Mouse (Mus musculus): ENCODE measurements around the gene Stat4. TPM values are rescaled to one million over a fixed set of nuclear protein-coding genes. Genes with fewer than 3 reads are reported as not detected.

The Stat4 gene
- polyA plus RNA-seq (2011; ENCODE audit: insufficient read depth, insufficient read length, low read depth, missing spikeins): 5.3 and 6.8 TPM in 2 replicates

GRCm38 (mm10) chr1:51986848-51987247 lies at the start of gene Stat4:
Stat4 (plus strand) TSS chr1:51987148.
- H3K9me3 ChIP-seq (replicated peaks; ENCODE audit: control insufficient read depth, insufficient read depth, low read length, poor library complexity, severe bottlenecking): no peaks in the 10 kb centered on the region
- H3K27me3 ChIP-seq (ENCODE audit: control insufficient read depth, insufficient read depth, low read length, poor library complexity, severe bottlenecking): no peaks in the 10 kb centered on the region
- no peak within 1 kb of the TSS for H3K9ac ChIP-seq (ENCODE audit: low read depth, poor library complexity, severe bottlenecking)
- H3K36me3 ChIP-seq (ENCODE audit: control insufficient read depth, insufficient read depth, low read length, poor library complexity, severe bottlenecking): no peaks in the 10 kb centered on the region
- no peak for TF ChIP-seq POLR2A (IDR thresholded peaks at IDR 0.05; ENCODE audit: insufficient read depth, low read length)
- no peak for TF ChIP-seq EP300 (IDR thresholded peaks at IDR 0.05; ENCODE audit: insufficient read depth, low read depth, low read length)
- TF ChIP-seq CTCF (IDR thresholded peaks at IDR 0.05; ENCODE audit: low read depth, low read length): no peak
- H3K27ac ChIP-seq (ENCODE audit: insufficient read depth, low read length): no peak within 1 kb of the TSS
- H3K4me3 ChIP-seq (ENCODE audit: low read depth, low read length): no peak within 1 kb of the TSS
- no peaks in the 10 kb centered on the region for H3K4me1 ChIP-seq (ENCODE audit: control insufficient read depth, insufficient read depth, low read length)

DNA sequence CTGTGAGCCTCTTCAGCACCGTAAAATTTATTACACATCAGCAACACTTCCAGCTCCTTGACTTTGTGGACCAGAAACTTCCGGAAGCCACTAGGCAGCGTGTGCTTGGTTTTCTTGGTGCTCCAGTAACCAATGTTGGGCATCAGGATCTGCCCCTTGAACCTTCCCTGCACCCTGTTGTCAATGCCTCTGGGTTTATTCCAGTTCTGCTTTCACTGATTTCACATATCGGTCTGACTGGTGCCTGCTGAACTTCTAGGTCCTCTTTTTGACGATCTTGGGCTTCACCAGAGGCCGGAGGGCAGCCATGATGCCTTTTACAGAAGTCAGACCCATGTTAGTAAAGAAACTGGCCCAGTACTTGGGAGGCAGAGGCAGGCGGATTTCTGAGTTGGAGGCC lies 48.6 kb upstream of the Stat4 start:
- no peak overlapping the region for H3K4me3 ChIP-seq (ENCODE audit: low read depth, low read length)
- no peaks in the 10 kb centered on the region for H3K9me3 ChIP-seq (replicated peaks; ENCODE audit: control insufficient read depth, insufficient read depth, low read length, poor library complexity, severe bottlenecking)
- H3K27ac ChIP-seq (ENCODE audit: insufficient read depth, low read length): no peak overlapping the region
- H3K27me3 ChIP-seq (ENCODE audit: control insufficient read depth, insufficient read depth, low read length, poor library complexity, severe bottlenecking): no peaks in the 10 kb centered on the region
- H3K36me3 ChIP-seq (ENCODE audit: control insufficient read depth, insufficient read depth, low read length, poor library complexity, severe bottlenecking): no peaks in the 10 kb centered on the region
- TF ChIP-seq EP300 (IDR thresholded peaks at IDR 0.05; ENCODE audit: insufficient read depth, low read depth, low read length) (no peak), CTCF (IDR thresholded peaks at IDR 0.05; ENCODE audit: low read depth, low read length) (no peak), POLR2A (IDR thresholded peaks at IDR 0.05; ENCODE audit: insufficient read depth, low read length) (no peak)
- H3K4me1 ChIP-seq (ENCODE audit: control insufficient read depth, insufficient read depth, low read length): no peaks in the 10 kb centered on the region
- H3K9ac ChIP-seq (ENCODE audit: low read depth, poor library complexity, severe bottlenecking): no peak overlapping the region

DNA sequence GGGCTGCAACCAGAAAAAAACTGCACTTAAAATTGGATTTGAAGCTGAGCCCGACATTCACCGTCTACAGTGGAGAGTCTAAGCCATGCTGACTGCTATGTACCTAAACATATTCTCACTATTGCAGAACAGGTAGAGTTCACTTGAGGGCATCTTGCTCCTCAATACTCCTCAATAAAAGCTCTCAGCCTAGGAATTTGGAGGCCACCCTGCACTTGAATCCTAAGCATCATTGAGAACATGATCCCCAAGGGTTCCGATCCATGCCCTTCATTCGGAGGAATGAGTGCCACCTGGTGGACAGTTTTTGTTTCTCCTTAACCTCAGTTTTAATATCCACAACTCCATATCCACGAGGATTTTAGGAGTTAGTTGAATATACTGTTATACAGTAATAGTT lies 42.2 kb upstream of the Stat4 start:
- no peak overlapping the region for H3K27ac ChIP-seq (ENCODE audit: insufficient read depth, low read length)
- no peaks in the 10 kb centered on the region for H3K4me1 ChIP-seq (ENCODE audit: control insufficient read depth, insufficient read depth, low read length)
- no peaks in the 10 kb centered on the region for H3K36me3 ChIP-seq (ENCODE audit: control insufficient read depth, insufficient read depth, low read length, poor library complexity, severe bottlenecking)
- H3K27me3 ChIP-seq (ENCODE audit: control insufficient read depth, insufficient read depth, low read length, poor library complexity, severe bottlenecking): no peaks in the 10 kb centered on the region
- no peak overlapping the region for H3K9ac ChIP-seq (ENCODE audit: low read depth, poor library complexity, severe bottlenecking)
- TF ChIP-seq EP300 (IDR thresholded peaks at IDR 0.05; ENCODE audit: insufficient read depth, low read depth, low read length): no peak
- TF ChIP-seq CTCF (IDR thresholded peaks at IDR 0.05; ENCODE audit: low read depth, low read length): peak; percentile 24
- no peaks in the 10 kb centered on the region for H3K9me3 ChIP-seq (replicated peaks; ENCODE audit: control insufficient read depth, insufficient read depth, low read length, poor library complexity, severe bottlenecking)
- H3K4me3 ChIP-seq (ENCODE audit: low read depth, low read length): no peak overlapping the region

DNA sequence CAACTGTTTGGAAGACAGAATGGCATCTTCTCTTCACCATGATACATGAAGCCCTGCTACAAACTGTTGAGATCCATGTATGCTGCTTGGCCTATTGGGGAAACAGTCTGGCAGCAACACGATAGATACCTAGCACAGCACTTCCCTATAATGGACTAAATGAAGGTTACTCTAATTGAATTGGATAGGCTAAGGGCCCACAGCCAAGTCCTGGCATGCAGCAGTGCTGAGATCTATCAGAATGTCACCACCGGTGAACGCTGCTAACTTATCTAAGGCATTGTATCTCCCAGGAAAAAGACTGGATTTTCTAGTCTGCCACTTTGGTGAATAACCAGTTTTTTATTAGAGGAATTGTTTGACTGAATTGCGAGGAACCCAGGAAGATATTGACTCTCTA lies 39.8 kb upstream of the Stat4 start:
- no peak overlapping the region for H3K4me3 ChIP-seq (ENCODE audit: low read depth, low read length)

DNA sequence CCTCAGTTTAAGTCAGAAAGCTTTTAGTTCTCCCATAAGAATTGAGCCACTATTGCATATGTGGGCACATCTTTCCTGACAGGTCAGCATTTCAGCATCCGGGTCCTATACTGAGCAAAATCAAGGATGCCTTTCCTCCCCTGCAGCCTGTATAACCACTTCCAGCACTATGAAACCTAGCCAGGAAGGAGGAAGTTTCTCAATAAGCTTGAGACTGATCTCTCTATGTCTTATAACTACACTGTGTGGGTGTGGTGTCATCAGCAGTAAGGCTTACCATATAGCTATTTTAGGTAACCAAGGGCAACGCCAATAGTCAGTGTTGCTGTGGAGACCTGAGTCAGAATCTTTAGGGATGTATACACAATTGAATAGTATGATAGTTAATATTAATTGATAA lies 22.3 kb upstream of the Stat4 start:
- Histone ChIP-seq H3K9ac (ENCODE audit: low read depth, poor library complexity, severe bottlenecking) (no peak overlapping the region), H3K27me3 (ENCODE audit: control insufficient read depth, insufficient read depth, low read length, poor library complexity, severe bottlenecking) (no peaks in the 10 kb centered on the region), H3K36me3 (ENCODE audit: control insufficient read depth, insufficient read depth, low read length, poor library complexity, severe bottlenecking) (no peaks in the 10 kb centered on the region), H3K4me3 (ENCODE audit: low read depth, low read length) (no peak overlapping the region), H3K27ac (ENCODE audit: insufficient read depth, low read length) (no peak overlapping the region), H3K9me3 (replicated peaks; ENCODE audit: control insufficient read depth, insufficient read depth, low read length, poor library complexity, severe bottlenecking) (no peaks in the 10 kb centered on the region), H3K4me1 (ENCODE audit: control insufficient read depth, insufficient read depth, low read length) (no peaks in the 10 kb centered on the region)
- TF ChIP-seq EP300 (IDR thresholded peaks at IDR 0.05; ENCODE audit: insufficient read depth, low read depth, low read length): no peak
- no peak for TF ChIP-seq CTCF (IDR thresholded peaks at IDR 0.05; ENCODE audit: low read depth, low read length)
- no peak for TF ChIP-seq POLR2A (IDR thresholded peaks at IDR 0.05; ENCODE audit: insufficient read depth, low read length)

More for the DNA sequence above, 39.8 kb upstream of the Stat4 start:
- Histone ChIP-seq H3K36me3 (ENCODE audit: control insufficient read depth, insufficient read depth, low read length, poor library complexity, severe bottlenecking) (no peaks in the 10 kb centered on the region), H3K27ac (ENCODE audit: insufficient read depth, low read length) (no peak overlapping the region), H3K9me3 (replicated peaks; ENCODE audit: control insufficient read depth, insufficient read depth, low read length, poor library complexity, severe bottlenecking) (no peaks in the 10 kb centered on the region), H3K27me3 (ENCODE audit: control insufficient read depth, insufficient read depth, low read length, poor library complexity, severe bottlenecking) (no peaks in the 10 kb centered on the region), H3K9ac (ENCODE audit: low read depth, poor library complexity, severe bottlenecking) (no peak overlapping the region), H3K4me1 (ENCODE audit: control insufficient read depth, insufficient read depth, low read length) (no peaks in the 10 kb centered on the region)
- TF ChIP-seq CTCF (IDR thresholded peaks at IDR 0.05; ENCODE audit: low read depth, low read length) (no peak), EP300 (IDR thresholded peaks at IDR 0.05; ENCODE audit: insufficient read depth, low read depth, low read length) (no peak), POLR2A (IDR thresholded peaks at IDR 0.05; ENCODE audit: insufficient read depth, low read length) (no peak)

DNA sequence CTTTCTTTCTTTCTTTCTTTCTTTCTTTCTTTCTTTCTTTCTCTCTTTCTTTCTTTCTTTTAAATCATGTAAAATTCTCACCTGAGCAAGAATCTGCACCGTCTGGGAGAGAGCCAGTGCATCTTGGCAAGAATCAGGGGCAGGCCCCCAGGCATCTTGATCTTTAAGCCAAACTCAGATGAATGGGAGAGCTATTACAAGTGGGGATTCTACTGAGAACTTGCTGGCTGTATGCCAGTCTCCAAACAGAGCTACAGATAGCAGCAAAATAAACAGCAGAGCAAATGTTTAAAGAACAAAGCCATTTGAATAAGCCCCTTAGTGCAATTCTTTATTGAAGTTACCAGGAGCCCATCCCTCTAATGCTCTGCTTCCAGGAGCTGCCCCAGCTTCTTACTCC lies 18.0 kb upstream of the Stat4 start:
- no peak overlapping the region for H3K4me3 ChIP-seq (ENCODE audit: low read depth, low read length)
- no peak overlapping the region for H3K9ac ChIP-seq (ENCODE audit: low read depth, poor library complexity, severe bottlenecking)
- no peaks in the 10 kb centered on the region for H3K27me3 ChIP-seq (ENCODE audit: control insufficient read depth, insufficient read depth, low read length, poor library complexity, severe bottlenecking)
- TF ChIP-seq POLR2A (IDR thresholded peaks at IDR 0.05; ENCODE audit: insufficient read depth, low read length): no peak
- H3K9me3 ChIP-seq (replicated peaks; ENCODE audit: control insufficient read depth, insufficient read depth, low read length, poor library complexity, severe bottlenecking): no peaks in the 10 kb centered on the region
- H3K4me1 ChIP-seq (ENCODE audit: control insufficient read depth, insufficient read depth, low read length): no peaks in the 10 kb centered on the region
- H3K27ac ChIP-seq (ENCODE audit: insufficient read depth, low read length): no peak overlapping the region
- no peaks in the 10 kb centered on the region for H3K36me3 ChIP-seq (ENCODE audit: control insufficient read depth, insufficient read depth, low read length, poor library complexity, severe bottlenecking)
